ENCODE assay signal across 9 mouse cellular contexts in the genomic region with DNA sequence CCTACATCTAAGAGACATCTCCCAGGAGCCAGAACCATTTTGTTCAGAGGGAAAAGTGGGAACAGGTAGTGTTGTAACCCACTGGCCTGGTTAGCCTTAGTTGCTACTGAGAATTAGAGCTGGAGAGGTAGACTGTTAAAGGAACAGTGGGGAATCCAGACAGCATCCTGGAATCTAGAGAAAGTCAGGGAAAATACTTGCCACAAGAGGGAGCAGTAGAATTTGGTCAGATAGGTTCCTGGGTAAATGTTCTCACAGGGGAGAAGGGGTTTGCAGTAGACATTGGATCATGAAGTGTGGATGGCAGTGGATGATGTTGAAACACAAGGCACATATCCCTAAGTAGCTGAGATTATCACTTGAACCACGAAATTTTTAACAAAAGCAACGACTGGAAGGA.
DNase-seq lines count a peak whose midpoint lies in the region; ATAC-seq and TF ChIP-seq lines count a peak whose summit lies in the region.
"Had no signal": no experiment of that assay in that cellular context is flagged by ENCODE, and none has a peak within 500 bp of the region (broad histone marks: within the 10 kb centered on the region; RNA-seq: fewer than 3 reads in every experiment).

No protein-coding gene starts in this region.

- 0 out of 2 replicates have a peak, but pooled peaks cover 9% of the 10 kb centered on the region for H3K4me1 ChIP-seq in midbrain, postnatal 0 days (ENCODE audit: insufficient read depth, low read length)
- H3K4me1 ChIP-seq in liver, embryonic 11.5 days (replicated peaks; ENCODE audit: control insufficient read depth, insufficient read depth, low read length): peaks cover 6% of the 10 kb centered on the region; the same call in 1 of the 2 replicates

- no peaks in the 10 kb centered on the region for H3K9me3 ChIP-seq in midbrain, postnatal 0 days (ENCODE audit: low read length)
- no peaks in the 10 kb centered on the region for H3K9me3 ChIP-seq in liver, embryonic 11.5 days (ENCODE audit: control insufficient read depth, low read length)
- H3K9me3 ChIP-seq: liver, embryonic 15.5 days had no signal

- H3K27me3 ChIP-seq in midbrain, postnatal 0 days (ENCODE audit: insufficient read depth, low read length): peaks cover 2% of the 10 kb centered on the region; the same call in 1 of the 2 replicates
- peaks cover 28% of the 10 kb centered on the region for H3K27me3 ChIP-seq in liver, embryonic 11.5 days (replicated peaks; ENCODE audit: control insufficient read depth, insufficient read depth, low read length)

- intact Hi-C loops in left cerebral cortex, postnatal 14 days (cut with DNase I): loop anchor here (10.0 kb wide), 4 partner anchors 118 to 1188 kb away; no protein-coding TSS in a partner anchor

- 37% methylated on average over 2 of the region's 2 CpGs for WGBS in midbrain, postnatal 0 days
- WGBS in liver, embryonic 11.5 days: 36% methylated on average over 2 of the region's 2 CpGs

- no peaks in the 10 kb centered on the region for H3K36me3 ChIP-seq in midbrain, postnatal 0 days (ENCODE audit: insufficient read depth, low read length)
- H3K36me3 ChIP-seq in liver, embryonic 11.5 days (ENCODE audit: control insufficient read depth, insufficient read depth, low read length): no peaks in the 10 kb centered on the region
- H3K36me3 ChIP-seq: liver, embryonic 15.5 days had no signal

- DNase-seq in gastrocnemius, adult 18-20 months (ENCODE audit: low spot score): peak; percentile 38
- no peak for DNase-seq in gastrocnemius, postnatal 25 days
- peak; percentile 61 to 69 for DNase-seq in left cerebral cortex, postnatal 14 days (ENCODE audit: low spot score in 2 of 2)
- DNase-seq in left cerebral cortex, adult 8-10 months (ENCODE audit: low spot score in 2 of 2): no peak
- DNase-seq in embryo, embryonic 11 days: peak; percentile 62
- peak; percentile 66 for DNase-seq in midbrain, postnatal 0 days (ENCODE audit: low spot score)
- DNase-seq in liver, embryonic 11.5 days (ENCODE audit: low spot score): no peak
- no peak for DNase-seq in spleen, postnatal 4 days (ENCODE audit: low spot score in 2 of 2)

- ATAC-seq in midbrain, postnatal 0 days (ENCODE audit: low FRiP score): no peak
- ATAC-seq in liver, embryonic 11.5 days (replicated peaks; ENCODE audit: low FRiP score): no peak

- H3K27ac ChIP-seq in midbrain, postnatal 0 days (ENCODE audit: low read depth, low read length): no peak overlapping the region
- H3K27ac ChIP-seq in liver, embryonic 11.5 days (ENCODE audit: low read depth, low read length): no peak overlapping the region
- H3K27ac ChIP-seq: liver, embryonic 15.5 days had no signal

- TF ChIP-seq CTCF in midbrain, postnatal 0 days (IDR thresholded peaks at IDR 0.05): peak; percentile 83

- no peak overlapping the region for H3K9ac ChIP-seq in midbrain, postnatal 0 days (replicated peaks; ENCODE audit: low read length, poor library complexity, severe bottlenecking)
- H3K9ac ChIP-seq in liver, embryonic 11.5 days (ENCODE audit: low read depth, low read length): no peak overlapping the region
- H3K9ac ChIP-seq: liver, embryonic 15.5 days had no signal

- H3K4me3 ChIP-seq in midbrain, postnatal 0 days (ENCODE audit: low read depth, low read length): no peak overlapping the region
- H3K4me3 ChIP-seq in liver, embryonic 11.5 days (ENCODE audit: low read depth, low read length): no peak overlapping the region
- H3K4me3 ChIP-seq: liver, embryonic 15.5 days had no signal

- H3K4me2 ChIP-seq in midbrain, postnatal 0 days (ENCODE audit: low read depth, low read length, poor library complexity, severe bottlenecking): peak overlapping the region; percentile 61
- H3K4me2 ChIP-seq in liver, embryonic 11.5 days: no peak overlapping the region
- H3K4me2 ChIP-seq: liver, embryonic 15.5 days had no signal

Comparison
In these comparisons a context has a peak if more than half of its experiments do, and no peak if none do; other contexts are left out.
1. DNase-seq: peak in gastrocnemius, adult 18-20 months (single experiment), left cerebral cortex, postnatal 14 days (2 of 2), embryo, embryonic 11 days (single experiment) and midbrain, postnatal 0 days (single experiment); none in gastrocnemius, postnatal 25 days (single experiment), left cerebral cortex, adult 8-10 months (0 of 2), liver, embryonic 11.5 days (single experiment) and spleen, postnatal 4 days (0 of 2).